Mouse (Mus musculus) intestine, embryonic 15.5 days (tissue): ENCODE measurements at regions not wholly inside any gene's neighbourhood (a gene's known extent, or its start where the extent isn't known, plus 50 kb on each side); places are given as distances from the start of the nearest gene placed in this dataset.
A peak's percentile ranks its signal among the peaks of the same experiment; 100 is the strongest.
"Not testable (repeated sequence)": the region's sequence is repeated elsewhere in the genome, so short reads cannot be mapped to it uniquely, and the experiment has no call there.

Experiments
- ATAC-seq: fragments of 200-750 bp; cut with Nextera tagmentation; 2 replicates; pipeline ENCODE4 v1.8.0; 2017; ENCODE audit warnings: moderate TSS enrichment, moderate library complexity
- H3K27ac ChIP-seq: fragments of 300-500 bp; sonication (generic); 2 replicates; pipeline ENCODE4 v1.5.1; 2015; ENCODE audit warnings: mild to moderate bottlenecking, inconsistent platforms
- H3K27me3 ChIP-seq: fragments of 300-500 bp; sonication (generic); replicated peaks from 2 replicates; pipeline ENCODE4 v1.6.1; 2015; ENCODE audit warnings: inconsistent platforms
- H3K36me3 ChIP-seq: fragments of 300-500 bp; sonication (generic); 2 replicates; pipeline ENCODE4 v1.6.1; 2015; ENCODE audit warnings: inconsistent platforms
- H3K4me1 ChIP-seq: fragments of 300-500 bp; sonication (generic); replicated peaks from 2 replicates; pipeline ENCODE4 v1.6.1; 2015; ENCODE audit warnings: inconsistent platforms
- H3K4me2 ChIP-seq: fragments of 300-500 bp; sonication (generic); replicated peaks from 2 replicates; pipeline ENCODE4 v1.6.1; 2015; ENCODE audit warnings: mild to moderate bottlenecking, inconsistent platforms
- H3K4me3 ChIP-seq: fragments of 300-500 bp; sonication (generic); replicated peaks from 2 replicates; pipeline ENCODE4 v1.5.1; 2015; ENCODE audit warnings: inconsistent platforms
- H3K9ac ChIP-seq: fragments of 300-500 bp; sonication (generic); 2 replicates; pipeline ENCODE4 v1.6.1; 2015; ENCODE audit warnings: inconsistent platforms
- H3K9me3 ChIP-seq: fragments of 300-500 bp; sonication (generic); 2 replicates; pipeline ENCODE4 v1.6.1; 2016; ENCODE audit warnings: inconsistent platforms
- WGBS: fragments of 180-500 bp; shearing (Covaris S2); methylation state at CpG from one replicate; pipeline ENCODE4 v1.1.7; 2015; 5-methylcytosine and 5-hydroxymethylcytosine counted together

DNA sequence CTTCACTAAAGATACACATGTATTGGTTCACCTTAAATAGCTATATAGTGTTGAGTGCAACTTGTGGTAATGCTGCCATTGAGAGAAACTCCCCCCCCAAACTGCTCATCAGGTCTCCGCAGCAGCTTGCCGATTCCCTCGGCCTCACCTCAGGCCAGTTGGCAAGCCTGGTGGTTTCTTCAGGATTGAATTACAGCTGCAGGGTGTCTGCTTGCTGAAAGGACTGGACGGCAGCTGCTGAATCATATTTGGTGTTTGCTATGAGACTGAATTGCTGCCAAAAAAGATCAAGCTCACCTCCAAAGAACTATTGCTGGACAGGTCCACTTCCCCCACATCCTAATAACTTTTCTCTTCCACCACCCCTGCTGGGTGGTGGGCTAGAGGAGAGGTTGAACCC is 116.7 kb downstream of the Phlda1 start:
- no peak for ATAC-seq
- Histone ChIP-seq H3K27ac (no peak overlapping the region), H3K36me3 (no peaks in the 10 kb centered on the region), H3K9ac (no peak overlapping the region), H3K27me3 (no peaks in the 10 kb centered on the region), H3K4me3 (no peak overlapping the region), H3K4me2 (no peak overlapping the region), H3K9me3 (no peaks in the 10 kb centered on the region), H3K4me1 (no peaks in the 10 kb centered on the region)
- WGBS: 46% methylated on average over 4 of the region's 4 CpGs

DNA sequence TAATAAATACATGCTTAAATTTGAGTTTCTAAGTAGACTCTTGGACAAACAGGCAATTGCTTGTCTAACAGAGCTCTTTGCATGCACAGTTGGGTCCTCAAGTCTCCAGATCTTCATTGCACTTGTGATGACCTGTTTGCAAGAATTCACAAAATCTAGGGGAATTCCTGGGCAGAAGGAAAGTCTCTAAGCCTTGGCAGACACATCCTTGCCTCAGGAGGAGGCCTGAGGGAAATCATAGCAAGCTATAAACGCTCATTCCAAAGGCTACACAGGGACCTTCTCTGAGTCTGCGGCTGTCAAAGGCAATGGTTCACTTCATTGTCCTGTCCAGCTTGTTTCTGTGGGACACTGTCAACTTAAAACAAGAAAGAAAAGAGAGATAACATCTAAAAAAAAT is 117.9 kb downstream of the Phlda1 start:
- H3K9ac ChIP-seq: no peak overlapping the region
- H3K36me3 ChIP-seq: no peaks in the 10 kb centered on the region
- WGBS: 61% methylated on average over 2 of the region's 2 CpGs
- H3K27ac ChIP-seq: no peak overlapping the region
- H3K4me2 ChIP-seq: no peak overlapping the region
- no peak overlapping the region for H3K4me3 ChIP-seq
- no peaks in the 10 kb centered on the region for H3K4me1 ChIP-seq
- H3K9me3 ChIP-seq: no peaks in the 10 kb centered on the region
- ATAC-seq: no peak
- no peaks in the 10 kb centered on the region for H3K27me3 ChIP-seq

DNA sequence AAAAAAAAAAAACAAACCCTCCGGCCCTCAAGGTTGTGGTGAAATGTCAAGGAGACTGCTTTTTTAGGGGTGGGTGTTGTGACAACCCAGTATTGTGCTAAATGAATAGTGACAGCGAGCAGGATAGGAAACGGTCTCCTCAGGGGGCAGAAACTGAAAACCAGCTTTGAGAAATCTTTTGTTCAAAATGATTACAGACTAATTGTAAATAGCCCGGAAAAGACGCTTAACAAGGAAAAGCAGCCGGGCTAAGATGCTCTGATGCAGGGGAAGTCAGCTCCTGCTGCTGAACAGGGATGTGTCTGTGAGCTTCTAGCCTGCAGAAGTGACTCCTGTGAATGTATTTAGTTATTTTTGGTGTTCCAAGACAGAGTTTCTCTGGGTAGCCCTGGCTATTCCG is 118.5 kb downstream of the Phlda1 start:
- H3K27me3 ChIP-seq: no peaks in the 10 kb centered on the region
- H3K27ac ChIP-seq: no peak overlapping the region
- H3K9me3 ChIP-seq: no peaks in the 10 kb centered on the region
- H3K4me2 ChIP-seq: no peak overlapping the region
- WGBS: 76% methylated on average over 7 of the region's 7 CpGs
- no peak overlapping the region for H3K4me3 ChIP-seq
- no peaks in the 10 kb centered on the region for H3K36me3 ChIP-seq
- no peak overlapping the region for H3K9ac ChIP-seq
- H3K4me1 ChIP-seq: no peaks in the 10 kb centered on the region
- no peak for ATAC-seq

DNA sequence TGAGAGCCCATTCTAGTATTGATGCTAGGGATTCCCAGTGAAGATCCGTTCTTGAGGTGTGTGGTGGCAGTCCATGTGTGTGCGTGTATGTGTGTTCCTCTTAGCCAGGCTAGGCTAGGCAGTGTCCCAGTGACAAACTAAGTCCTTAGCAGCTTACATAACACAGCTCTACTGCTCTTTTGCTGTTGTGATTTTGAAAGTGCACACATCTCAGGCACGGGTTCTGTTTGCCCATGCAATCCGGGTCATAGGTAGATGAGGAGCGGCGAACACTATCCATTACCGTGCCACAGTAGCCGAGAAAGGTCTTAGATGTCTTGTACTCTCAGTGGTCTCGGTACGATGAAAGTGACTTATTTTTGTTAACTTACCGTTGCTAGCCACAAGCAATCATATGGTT is 119.5 kb downstream of the Phlda1 start:
- no peaks in the 10 kb centered on the region for H3K9me3 ChIP-seq
- no peak overlapping the region for H3K4me2 ChIP-seq
- no peaks in the 10 kb centered on the region for H3K36me3 ChIP-seq
- no peak overlapping the region for H3K9ac ChIP-seq
- H3K4me3 ChIP-seq: no peak overlapping the region
- H3K27ac ChIP-seq: no peak overlapping the region
- WGBS: 94% methylated on average over 11 of the region's 11 CpGs
- no peaks in the 10 kb centered on the region for H3K27me3 ChIP-seq
- ATAC-seq: no peak
- H3K4me1 ChIP-seq: no peaks in the 10 kb centered on the region

DNA sequence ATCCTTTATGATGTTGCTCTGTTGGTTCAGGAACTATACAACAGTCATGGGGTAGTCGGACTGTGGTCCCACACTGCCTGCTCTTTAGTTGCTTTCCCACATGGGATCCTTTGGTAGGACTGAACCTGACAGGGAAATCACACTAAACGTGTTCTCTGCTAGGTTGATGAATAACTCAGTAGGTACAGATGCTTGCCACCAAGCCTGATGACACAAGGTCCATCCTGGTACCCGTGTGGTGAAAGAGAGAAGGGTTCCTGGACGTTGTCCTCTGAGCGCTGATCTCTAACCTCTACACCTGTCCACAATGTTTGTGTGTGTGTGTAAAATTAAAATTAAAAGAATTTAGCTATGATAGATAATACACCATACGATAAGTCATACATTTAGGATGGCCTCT is 119.9 kb downstream of the Phlda1 start:
- Histone ChIP-seq H3K27ac (no peak overlapping the region), H3K36me3 (no peaks in the 10 kb centered on the region), H3K9me3 (no peaks in the 10 kb centered on the region), H3K9ac (no peak overlapping the region), H3K4me3 (no peak overlapping the region), H3K4me2 (no peak overlapping the region), H3K4me1 (no peaks in the 10 kb centered on the region), H3K27me3 (no peaks in the 10 kb centered on the region)
- no peak for ATAC-seq
- WGBS: 87% methylated on average over 6 of the region's 6 CpGs

DNA sequence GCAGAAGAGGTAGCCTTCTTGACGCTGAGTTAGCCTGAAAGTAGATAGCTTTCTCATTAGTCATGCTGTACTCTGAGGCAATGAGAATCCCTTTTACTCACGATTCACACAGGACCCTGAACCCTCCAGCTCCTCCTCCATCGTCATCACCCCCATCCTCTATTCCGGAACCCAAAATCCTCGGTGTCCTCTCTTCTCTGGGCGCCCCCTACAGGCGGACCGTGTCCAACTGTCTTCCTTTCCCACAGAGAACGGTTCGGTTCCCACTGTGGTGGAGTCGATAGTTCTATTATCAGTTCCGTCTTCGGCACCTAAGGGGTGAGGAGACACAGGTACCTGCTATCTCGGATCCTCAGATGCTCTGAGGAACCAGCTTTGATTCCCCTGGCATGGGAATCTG is 130.2 kb downstream of the Phlda1 start:
- 69% methylated on average over 14 of the region's 14 CpGs for WGBS

DNA sequence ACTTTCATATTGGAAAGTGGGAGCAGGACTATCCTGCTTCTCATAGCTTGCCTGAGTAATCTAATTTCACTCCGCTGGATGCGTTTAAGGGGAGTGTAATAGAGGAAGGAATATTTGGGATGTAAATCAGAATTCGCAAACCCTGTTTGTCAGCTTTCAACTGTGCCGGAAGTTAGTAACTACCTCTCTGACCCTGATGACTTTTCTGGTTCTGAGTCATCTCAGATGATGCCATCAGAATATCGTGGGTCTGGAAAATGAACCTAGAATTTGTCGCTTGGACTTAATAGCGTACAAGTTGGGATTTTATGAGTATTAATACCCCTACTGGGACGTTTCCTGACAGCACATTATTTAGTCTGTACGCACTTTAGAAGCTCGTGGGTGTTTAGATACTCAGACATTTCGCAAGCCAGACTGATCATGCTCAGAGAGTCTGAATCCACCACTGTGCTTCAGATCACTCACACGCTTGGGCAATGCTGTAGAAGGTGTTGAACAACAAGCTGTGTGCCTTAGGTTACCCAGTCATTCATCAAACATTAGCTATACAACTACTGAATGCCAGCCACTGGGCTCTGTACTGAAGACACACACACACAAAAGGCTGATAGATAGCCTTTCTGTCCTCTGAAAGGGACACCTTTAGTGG is 131.1 kb downstream of the Phlda1 start:
- no peaks in the 10 kb centered on the region for H3K27me3 ChIP-seq
- no peaks in the 10 kb centered on the region for H3K9me3 ChIP-seq
- no peak overlapping the region for H3K4me2 ChIP-seq
- H3K27ac ChIP-seq: no peak overlapping the region
- ATAC-seq: no peak
- H3K9ac ChIP-seq: no peak overlapping the region
- 0 out of 2 replicates have a peak, but pooled peaks cover 6% of the 10 kb centered on the region for H3K4me1 ChIP-seq
- H3K36me3 ChIP-seq: no peaks in the 10 kb centered on the region
- no peak overlapping the region for H3K4me3 ChIP-seq
- 77% methylated on average over 12 of the region's 12 CpGs for whole genome bisulfite sequencing

More for the DNA sequence above, 130.2 kb downstream of the Phlda1 start:
- ATAC-seq: no peak
- Histone ChIP-seq H3K27ac (no peak overlapping the region), H3K4me3 (no peak overlapping the region), H3K4me2 (no peak overlapping the region), H3K9me3 (no peaks in the 10 kb centered on the region), H3K36me3 (no peaks in the 10 kb centered on the region), H3K9ac (no peak overlapping the region), H3K4me1 (0 out of 2 replicates have a peak, but pooled peaks cover 6% of the 10 kb centered on the region), H3K27me3 (no peaks in the 10 kb centered on the region)

DNA sequence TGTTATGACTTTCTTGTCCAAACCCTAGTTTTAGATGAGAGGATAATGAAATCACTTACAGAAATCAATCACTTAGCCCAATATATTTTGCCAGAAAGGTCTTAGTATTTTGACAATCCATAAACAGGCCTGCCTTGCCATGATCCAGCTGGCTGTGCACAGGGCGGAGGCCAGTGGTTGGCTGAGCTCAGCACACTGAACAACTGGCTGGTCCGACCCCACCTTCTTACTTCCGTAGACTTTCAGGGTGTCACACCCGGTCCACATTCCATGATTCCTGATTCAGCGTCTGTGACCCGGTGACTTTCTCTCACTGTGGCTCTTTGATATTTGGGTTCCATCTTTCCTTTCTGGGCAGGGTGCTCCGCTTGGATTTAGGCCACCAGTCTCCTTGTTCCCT is 133.8 kb downstream of the Phlda1 start:
- 0 out of 2 replicates have a peak overlapping the region, but pooled peaks have one; percentile 9 for H3K27ac ChIP-seq
- H3K4me3 ChIP-seq: no peak overlapping the region
- H3K36me3 ChIP-seq: no peaks in the 10 kb centered on the region
- 46% methylated on average over 7 of the region's 7 CpGs for WGBS
- peak; percentile 79 for ATAC-seq
- no peaks in the 10 kb centered on the region for H3K27me3 ChIP-seq
- H3K4me1 ChIP-seq: 0 out of 2 replicates have a peak, but pooled peaks cover 6% of the 10 kb centered on the region
- H3K9ac ChIP-seq: no peak overlapping the region
- H3K4me2 ChIP-seq: no peak overlapping the region
- no peaks in the 10 kb centered on the region for H3K9me3 ChIP-seq

DNA sequence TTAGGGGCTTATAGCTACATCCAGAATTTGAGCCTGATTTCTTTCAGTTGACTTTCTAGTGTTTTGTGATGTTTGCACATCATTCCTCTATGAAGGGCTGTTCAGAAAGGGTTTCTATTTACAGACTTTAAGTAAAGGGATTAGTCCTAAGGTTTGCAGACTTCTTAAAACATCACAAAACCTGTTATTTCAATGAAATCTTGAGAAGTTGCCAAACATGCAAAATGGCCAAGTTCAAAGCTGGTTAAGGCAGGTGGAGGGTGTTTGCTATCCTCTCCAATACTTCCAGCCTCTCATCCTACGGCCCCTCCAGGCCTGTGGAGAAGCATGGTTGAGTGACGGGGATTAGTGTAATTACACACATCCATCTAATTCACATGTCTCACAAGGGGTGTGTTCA is 136.6 kb downstream of the Phlda1 start:
- ATAC-seq: no peak
- Histone ChIP-seq H3K27ac (no peak overlapping the region), H3K4me3 (no peak overlapping the region), H3K36me3 (no peaks in the 10 kb centered on the region), H3K4me2 (no peak overlapping the region), H3K27me3 (no peaks in the 10 kb centered on the region), H3K9me3 (no peaks in the 10 kb centered on the region), H3K4me1 (0 out of 2 replicates have a peak, but pooled peaks cover 6% of the 10 kb centered on the region), H3K9ac (no peak overlapping the region)
- 73% methylated on average over 2 of the region's 2 CpGs for WGBS

DNA sequence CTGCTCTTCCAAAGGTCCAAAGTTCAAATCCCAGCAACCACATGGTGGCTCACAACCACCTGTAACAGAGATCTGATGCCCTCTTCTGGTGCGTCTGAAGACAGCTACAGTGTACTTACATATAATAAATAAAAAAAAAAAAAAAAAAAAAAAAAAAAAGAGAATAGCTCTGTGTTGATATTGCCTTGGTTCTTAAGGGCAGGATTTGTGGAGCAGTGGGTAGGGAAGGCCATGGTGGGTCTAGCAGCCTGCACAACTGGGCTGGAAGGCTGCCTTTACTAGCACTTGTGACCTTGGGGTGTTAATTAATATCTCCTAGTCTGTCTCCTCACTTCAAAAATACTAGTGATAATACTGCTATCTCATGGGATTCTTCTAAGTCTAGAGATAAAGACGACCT is 147.7 kb downstream of the Phlda1 start:
- not testable (repeated sequence) for H3K9me3 ChIP-seq, H3K4me3 ChIP-seq, H3K9ac ChIP-seq, H3K36me3 ChIP-seq, ATAC-seq, H3K4me1 ChIP-seq, H3K4me2 ChIP-seq, H3K27ac ChIP-seq, H3K27me3 ChIP-seq
- WGBS: 76% methylated on average over 2 of the region's 2 CpGs

DNA sequence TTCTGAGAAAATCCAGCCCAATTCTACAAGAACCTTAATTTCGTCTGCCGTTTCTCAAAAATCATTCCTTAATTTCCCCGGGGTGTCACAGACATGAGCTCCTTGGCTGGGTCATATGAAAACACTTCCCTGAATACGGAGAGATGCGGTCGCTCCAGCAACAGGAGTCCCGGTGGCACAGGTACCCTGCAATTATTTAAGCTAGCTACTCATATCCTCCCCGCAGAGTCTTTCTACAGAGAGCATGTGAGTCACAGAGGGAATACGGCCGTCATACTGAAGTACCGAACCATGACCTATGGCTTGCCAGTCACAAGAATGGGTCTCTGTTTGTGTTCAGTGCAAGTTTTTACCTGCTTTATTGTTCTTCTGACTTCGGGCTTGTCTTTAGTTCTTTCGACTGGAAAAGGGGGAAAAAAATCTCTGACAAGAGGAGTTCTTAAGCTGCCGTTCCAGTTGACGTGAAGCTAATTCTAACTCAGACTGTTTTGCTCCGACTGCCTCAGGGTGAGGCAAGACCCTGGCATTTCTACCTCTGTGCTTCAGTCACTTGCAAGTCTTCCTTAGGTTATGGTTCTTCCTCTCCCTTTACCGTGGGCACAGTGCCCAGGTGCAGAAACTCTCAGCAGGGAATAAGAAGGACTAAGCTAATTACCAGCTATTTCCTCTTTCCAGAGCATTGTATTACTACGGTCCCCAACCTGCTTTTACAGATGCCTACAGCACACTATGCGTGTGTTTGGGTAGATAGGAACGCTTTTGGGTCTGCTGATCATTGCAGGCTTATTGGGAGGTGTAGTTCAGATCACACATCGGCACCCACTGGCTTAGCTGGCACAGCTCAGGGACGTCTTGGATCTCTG is 148.5 kb downstream of the Phlda1 start:
- Histone ChIP-seq H3K9ac (no peak overlapping the region), H3K36me3 (no peaks in the 10 kb centered on the region), H3K4me2 (no peak overlapping the region), H3K9me3 (no peaks in the 10 kb centered on the region), H3K27ac (no peak overlapping the region), H3K27me3 (no peaks in the 10 kb centered on the region), H3K4me3 (no peak overlapping the region), H3K4me1 (no peaks in the 10 kb centered on the region)
- no peak for ATAC-seq
- WGBS: 80% methylated on average over 22 of the region's 22 CpGs

DNA sequence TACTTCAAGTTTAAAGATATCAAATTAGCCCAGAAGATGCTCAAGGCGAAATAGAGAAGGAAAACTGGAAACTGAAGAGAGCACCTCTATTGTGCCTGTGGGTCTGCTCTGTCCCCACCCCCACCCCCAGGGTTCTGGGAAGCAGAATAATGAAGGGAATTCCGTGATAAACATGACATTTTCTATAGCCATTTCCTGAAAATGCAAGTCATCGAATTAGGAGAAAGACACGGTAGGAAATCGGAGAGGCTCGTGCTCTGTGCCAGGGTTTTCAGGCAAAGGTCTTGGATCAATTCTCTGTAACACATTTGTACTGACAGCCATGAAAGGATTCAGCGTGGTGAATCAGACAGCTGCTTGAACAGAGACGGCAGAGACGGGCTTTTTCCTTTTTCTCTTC is 152.7 kb downstream of the Phlda1 start:
- no peak overlapping the region for H3K4me2 ChIP-seq
- no peaks in the 10 kb centered on the region for H3K4me1 ChIP-seq
- H3K27me3 ChIP-seq: no peaks in the 10 kb centered on the region
- H3K9ac ChIP-seq: no peak overlapping the region
- H3K27ac ChIP-seq: no peak overlapping the region
- no peaks in the 10 kb centered on the region for H3K36me3 ChIP-seq
- no peak for ATAC-seq
- no peak overlapping the region for H3K4me3 ChIP-seq
- 58% methylated on average over 9 of the region's 9 CpGs for WGBS
- no peaks in the 10 kb centered on the region for H3K9me3 ChIP-seq

DNA sequence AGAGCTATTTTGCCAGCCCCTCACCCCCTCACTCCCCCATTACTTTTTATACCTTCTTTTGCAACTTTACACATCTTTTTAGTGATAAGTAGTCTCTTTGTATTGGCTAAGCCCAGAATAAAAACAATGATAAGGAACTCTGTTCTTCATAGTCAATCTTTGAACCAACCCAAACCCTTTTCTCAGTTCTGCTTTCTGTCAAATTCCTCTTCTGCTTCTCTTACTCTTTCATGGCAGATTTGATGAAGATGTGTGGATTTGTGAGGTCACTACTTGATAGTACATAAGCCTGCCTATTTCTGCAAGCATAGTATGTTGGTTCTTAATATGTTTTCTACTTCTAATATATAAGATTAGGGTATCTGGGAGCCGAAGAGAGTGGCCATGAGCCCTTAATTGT is 156.6 kb downstream of the Phlda1 start:
- H3K9me3 ChIP-seq: no peaks in the 10 kb centered on the region
- no peak overlapping the region for H3K4me3 ChIP-seq
- 83% methylated on average over 1 of the region's 1 CpGs for WGBS
- ATAC-seq: no peak
- no peak overlapping the region for H3K4me2 ChIP-seq
- H3K4me1 ChIP-seq: no peaks in the 10 kb centered on the region
- H3K36me3 ChIP-seq: no peaks in the 10 kb centered on the region
- H3K9ac ChIP-seq: no peak overlapping the region
- H3K27me3 ChIP-seq: no peaks in the 10 kb centered on the region
- no peak overlapping the region for H3K27ac ChIP-seq
